Comparison of ENCODE assay signal across 7 mouse cellular contexts in genomic region chr4:148140098-148141011, GRCm38 (mm10). TPM values are rescaled to one million over a fixed set of nuclear protein-coding genes. Genes with fewer than 3 reads are reported as not detected.
DNase-seq lines count a peak whose midpoint lies in the region; ATAC-seq and TF ChIP-seq lines count a peak whose summit lies in the region.

No protein-coding gene starts in this region.

- DNase-seq in adrenal gland, adult 8-10 months = peak; percentile 91
- DNase-seq in embryo, embryonic 9.5 days (ENCODE audit: extremely low spot score) = peak; percentile 97
- peak; percentile 67 for DNase-seq in gonadal fat pad, adult 2 months (ENCODE audit: low read depth)
- DNase-seq in left cerebral cortex, postnatal 4 days = peak; percentile 95

- ATAC-seq in intestine, postnatal 0 days = peak; percentile 94
- ATAC-seq in midbrain, embryonic 12.5 days (ENCODE audit: low FRiP score, low read depth) = peak; percentile 94

- peaks cover 7% of the 10 kb centered on the region; the same call in 1 of the 2 replicates for H3K36me3 ChIP-seq in intestine, postnatal 0 days (ENCODE audit: control insufficient read depth, insufficient read depth)
- H3K36me3 ChIP-seq in midbrain, embryonic 12.5 days = peaks cover 16% of the 10 kb centered on the region
- peaks cover 3% of the 10 kb centered on the region; the same call in 1 of the 2 replicates for H3K36me3 ChIP-seq in small intestine, adult 2 months (ENCODE audit: control insufficient read depth, insufficient read depth, low read length)

- TF ChIP-seq POLR2A in small intestine, adult 2 months (IDR thresholded peaks at IDR 0.05; ENCODE audit: low read depth, low read length) = peak; percentile 50

- H3K4me1 ChIP-seq in intestine, postnatal 0 days (replicated peaks; ENCODE audit: control insufficient read depth, insufficient read depth, low read length) = no peaks in the 10 kb centered on the region
- peaks cover 23% of the 10 kb centered on the region for H3K4me1 ChIP-seq in midbrain, embryonic 12.5 days
- H3K4me1 ChIP-seq in small intestine, adult 2 months (ENCODE audit: control insufficient read depth, insufficient read depth, insufficient read length, low read length) = no peaks in the 10 kb centered on the region

- H3K4me2 ChIP-seq in intestine, postnatal 0 days (replicated peaks; ENCODE audit: low read depth) = peak overlapping the region; percentile 97
- H3K4me2 ChIP-seq in midbrain, embryonic 12.5 days (replicated peaks) = peak overlapping the region; percentile 85

- TF ChIP-seq CTCF in intestine, postnatal 0 days (IDR thresholded peaks at IDR 0.05; ENCODE audit: low read depth) = peak; percentile 87
- peak; percentile 91 for TF ChIP-seq CTCF in small intestine, adult 2 months (IDR thresholded peaks at IDR 0.05; ENCODE audit: extremely low read depth, insufficient read length, insufficient replicate concordance, low read depth, low read length)

- peak overlapping the region; percentile 63 for H3K27ac ChIP-seq in intestine, postnatal 0 days (ENCODE audit: low read depth, low read length)
- H3K27ac ChIP-seq in midbrain, embryonic 12.5 days (replicated peaks) = peak overlapping the region; percentile 86
- peak overlapping the region; percentile 81 for H3K27ac ChIP-seq in small intestine, adult 2 months (ENCODE audit: insufficient read depth, low read depth, low read length)

- no peaks in the 10 kb centered on the region for H3K27me3 ChIP-seq in intestine, postnatal 0 days (replicated peaks; ENCODE audit: control insufficient read depth, insufficient read depth, low read length)
- H3K27me3 ChIP-seq in midbrain, embryonic 12.5 days = peaks cover 24% of the 10 kb centered on the region
- H3K27me3 ChIP-seq in small intestine, adult 2 months (ENCODE audit: control insufficient read depth, insufficient read depth, low read length) = no peaks in the 10 kb centered on the region

- H3K9ac ChIP-seq in intestine, postnatal 0 days (ENCODE audit: low read depth, low read length) = peak overlapping the region; percentile 47
- peak overlapping the region; percentile 63 for H3K9ac ChIP-seq in midbrain, embryonic 12.5 days (replicated peaks)

- intact Hi-C loops in left cerebral cortex, postnatal 4 days (cut with DNase I) = no loop called here

- no peaks in the 10 kb centered on the region for H3K9me3 ChIP-seq in intestine, postnatal 0 days (ENCODE audit: control insufficient read depth)
- H3K9me3 ChIP-seq in midbrain, embryonic 12.5 days = no peaks in the 10 kb centered on the region

- under 1% methylated on average over 65 of the region's 65 CpGs for WGBS in intestine, postnatal 0 days
- WGBS in midbrain, embryonic 12.5 days = under 1% methylated on average over 65 of the region's 65 CpGs
- WGBS in small intestine, adult 2 months = under 1% methylated on average over 65 of the region's 65 CpGs

- H3K4me3 ChIP-seq in intestine, postnatal 0 days (ENCODE audit: low read depth, low read length) = peak overlapping the region; percentile 70
- H3K4me3 ChIP-seq in midbrain, embryonic 12.5 days = peak overlapping the region; percentile 50
- peak overlapping the region; percentile 91 for H3K4me3 ChIP-seq in small intestine, adult 2 months (ENCODE audit: low read depth, low read length)

RNA-seq across cellular contexts. Expression of gene Draxin, which starts 9.9 kb away (rescaled TPM):
- under 1 TPM; 0.06 to 0.15 (median 0.12) TPM for total RNA-seq in adrenal gland, adult 8-10 months (2022)
- 0.04 and 0.09 TPM in 2 replicates for polyA plus RNA-seq in gonadal fat pad, adult 2 months (2012; rRNA removed)
- polyA plus RNA-seq in intestine, postnatal 0 days (2015; fragmentation: Nextera tagmentation; extraction: Ambion mirVana) = 0.03 and 0.05 TPM in 2 replicates
- total RNA-seq in left cerebral cortex, postnatal 4 days (2021) = 10 to 100 TPM; 41.9 to 46.4 TPM
- 16.7 and 16.8 TPM in 2 replicates for polyA plus RNA-seq in midbrain, embryonic 12.5 days (2016; fragmentation: Nextera tagmentation; extraction: Ambion mirVana)
- 0.11 and 0.24 TPM in 2 replicates for polyA plus RNA-seq in small intestine, adult 2 months (2012; rRNA removed)

RNA-seq across cellular contexts. Expression of gene Mad2l2, which starts 10.2 kb away (rescaled TPM):
- 10 to 100 TPM; 24.5 to 32.7 (median 28.9) TPM for total RNA-seq in adrenal gland, adult 8-10 months (2022)
- 34.8 and 38.1 TPM in 2 replicates for polyA plus RNA-seq in gonadal fat pad, adult 2 months (2012; rRNA removed)
- 22.6 and 24.9 TPM in 2 replicates for polyA plus RNA-seq in intestine, postnatal 0 days (2015; fragmentation: Nextera tagmentation; extraction: Ambion mirVana)
- 10 to 100 TPM; 53.0 to 55.4 TPM for total RNA-seq in left cerebral cortex, postnatal 4 days (2021)
- polyA plus RNA-seq in midbrain, embryonic 12.5 days (2016; fragmentation: Nextera tagmentation; extraction: Ambion mirVana) = 94.7 and 95.2 TPM in 2 replicates
- 7.1 and 17.8 TPM in 2 replicates for polyA plus RNA-seq in small intestine, adult 2 months (2012; rRNA removed)

RNA-seq across cellular contexts. Expression of gene Fbxo6, which starts 11.6 kb away (rescaled TPM):
- total RNA-seq in adrenal gland, adult 8-10 months (2022) = 10 to 100 TPM; 50.2 to 84.6 (median 64.4) TPM
- 68.1 and 72.5 TPM in 2 replicates for polyA plus RNA-seq in gonadal fat pad, adult 2 months (2012; rRNA removed)
- 55.4 and 60.6 TPM in 2 replicates for polyA plus RNA-seq in intestine, postnatal 0 days (2015; fragmentation: Nextera tagmentation; extraction: Ambion mirVana)
- 10 to 100 TPM; 21.2 to 21.8 TPM for total RNA-seq in left cerebral cortex, postnatal 4 days (2021)
- polyA plus RNA-seq in midbrain, embryonic 12.5 days (2016; fragmentation: Nextera tagmentation; extraction: Ambion mirVana) = 14.6 and 17.1 TPM in 2 replicates
- 22.8 and 57.9 TPM in 2 replicates for polyA plus RNA-seq in small intestine, adult 2 months (2012; rRNA removed)

RNA-seq across cellular contexts. Expression of gene Fbxo44, which starts 19.9 kb away (rescaled TPM):
- 10 to 100 TPM; 15.3 to 41.5 (median 26.8) TPM for total RNA-seq in adrenal gland, adult 8-10 months (2022)
- 14.3 and 20.6 TPM in 2 replicates for polyA plus RNA-seq in gonadal fat pad, adult 2 months (2012; rRNA removed)
- 7.7 and 9.3 TPM in 2 replicates for polyA plus RNA-seq in intestine, postnatal 0 days (2015; fragmentation: Nextera tagmentation; extraction: Ambion mirVana)
- total RNA-seq in left cerebral cortex, postnatal 4 days (2021) = 10 to 100 TPM; 56.2 to 66.9 TPM
- 77.4 and 79.8 TPM in 2 replicates for polyA plus RNA-seq in midbrain, embryonic 12.5 days (2016; fragmentation: Nextera tagmentation; extraction: Ambion mirVana)
- 7.3 and 17.7 TPM in 2 replicates for polyA plus RNA-seq in small intestine, adult 2 months (2012; rRNA removed)

RNA-seq across cellular contexts. Expression of gene Fbxo2, which starts 20.1 kb away (rescaled TPM):
- total RNA-seq in adrenal gland, adult 8-10 months (2022) = 10 to 100 TPM in 3 of 4 experiments, 1 to 10 TPM in 1; 9.8 to 15.7 (median 13.4) TPM
- 0.95 and 0.97 TPM in 2 replicates for polyA plus RNA-seq in gonadal fat pad, adult 2 months (2012; rRNA removed)
- 0.44 and 0.76 TPM in 2 replicates for polyA plus RNA-seq in intestine, postnatal 0 days (2015; fragmentation: Nextera tagmentation; extraction: Ambion mirVana)
- total RNA-seq in left cerebral cortex, postnatal 4 days (2021) = 10 to 100 TPM; 10.7 to 13.4 TPM
- 1.5 and 2.1 TPM in 2 replicates for polyA plus RNA-seq in midbrain, embryonic 12.5 days (2016; fragmentation: Nextera tagmentation; extraction: Ambion mirVana)
- polyA plus RNA-seq in small intestine, adult 2 months (2012; rRNA removed) = 0.55 and 0.67 TPM in 2 replicates

Comparison
In these comparisons a context has a peak if more than half of its experiments do, and no peak if none do; other contexts are left out.
1. Peak in every context shown above with its lines: DNase-seq, ATAC-seq, H3K4me3 ChIP-seq and H3K27ac ChIP-seq.
2. RNA of gene Draxin, which starts 9.9 kb away (polyA plus RNA-seq): 16.7 to 16.8 TPM in midbrain, embryonic 12.5 days; 0.11 to 0.24 TPM in small intestine, adult 2 months, 0.04 to 0.09 TPM in gonadal fat pad, adult 2 months and 0.03 to 0.05 TPM in intestine, postnatal 0 days; every median in the first group is over 10 times any median in the second.